Mouse (Mus musculus) kidney, postnatal 4 days (tissue): ENCODE measurements around the gene Fam187b.
"Not testable (repeated sequence)": the region's sequence is repeated elsewhere in the genome, so short reads cannot be mapped to it uniquely, and the experiment has no call there.

ENCODE experiments used
- DNase-seq, 2 experiments: peaks; one replicate each; pipeline ENCODE4 v3.0.0; 2021; ENCODE audit warnings: mixed read lengths in 2 of 2

Gene Fam187b

DNA sequence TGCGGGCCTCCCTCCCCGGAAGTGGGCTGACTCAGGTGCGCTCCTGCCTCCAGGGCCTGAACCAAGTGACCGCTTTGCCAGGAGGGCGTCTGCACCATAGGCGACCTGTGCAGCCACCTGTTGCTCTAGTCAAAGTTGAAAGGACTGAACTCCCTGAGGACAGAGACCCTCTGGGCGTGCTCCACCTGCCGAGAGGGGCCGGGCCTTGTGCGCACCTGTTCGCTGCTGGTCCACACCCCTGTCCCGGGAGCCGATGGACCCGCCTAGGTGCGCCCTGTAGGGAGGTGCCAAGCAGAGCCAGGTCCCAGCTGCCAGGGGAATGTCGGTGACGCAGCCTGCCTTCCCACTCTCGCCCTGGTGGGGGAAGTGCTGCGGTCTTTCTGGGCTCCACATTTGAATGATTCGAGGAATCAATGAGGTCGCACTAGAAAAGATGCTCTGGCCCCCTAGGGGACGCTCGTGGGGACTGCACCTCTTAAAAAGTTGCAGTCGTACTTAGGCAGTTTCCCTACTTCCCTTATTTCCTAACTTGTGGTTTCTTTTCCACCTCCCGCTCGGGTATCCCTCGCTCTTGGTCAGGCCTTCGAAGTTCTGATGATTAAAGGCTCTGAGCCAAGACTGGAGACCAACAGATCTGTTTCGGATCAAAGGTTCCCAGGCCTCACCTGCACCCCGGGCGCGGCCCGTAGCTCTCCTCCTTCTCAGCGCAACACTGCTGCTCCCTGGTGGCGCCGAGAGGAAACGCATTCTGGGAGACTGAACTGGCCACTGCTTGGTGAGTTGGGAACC lies at the start of gene Fam187b:
Gene Fam187b (plus strand): TSS at position 290 of the 789 bp plus-strand sequence.
- peak; percentile 93 to 95 for DNase-seq

DNA sequence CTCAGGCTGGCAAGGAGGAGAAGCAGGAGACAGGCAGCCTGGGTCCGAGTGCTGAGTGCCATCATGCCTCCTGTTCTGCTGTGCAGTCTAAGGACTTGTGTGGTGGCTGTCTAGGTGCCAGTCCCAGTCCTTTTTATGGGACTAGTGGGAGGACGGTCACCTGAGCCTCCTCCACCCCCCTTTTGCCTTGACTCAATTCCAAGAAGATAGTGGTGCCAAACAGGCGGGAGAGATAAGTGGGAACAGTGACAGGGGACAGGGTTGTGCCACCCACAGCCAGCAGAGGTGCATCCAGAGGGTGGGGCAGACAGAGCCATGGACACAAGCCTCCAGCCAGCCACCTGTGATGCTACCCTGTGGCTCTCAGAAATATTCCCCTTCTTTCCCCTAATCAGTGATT lies 49.5 kb upstream of the Fam187b start:
- DNase-seq: no peak

DNA sequence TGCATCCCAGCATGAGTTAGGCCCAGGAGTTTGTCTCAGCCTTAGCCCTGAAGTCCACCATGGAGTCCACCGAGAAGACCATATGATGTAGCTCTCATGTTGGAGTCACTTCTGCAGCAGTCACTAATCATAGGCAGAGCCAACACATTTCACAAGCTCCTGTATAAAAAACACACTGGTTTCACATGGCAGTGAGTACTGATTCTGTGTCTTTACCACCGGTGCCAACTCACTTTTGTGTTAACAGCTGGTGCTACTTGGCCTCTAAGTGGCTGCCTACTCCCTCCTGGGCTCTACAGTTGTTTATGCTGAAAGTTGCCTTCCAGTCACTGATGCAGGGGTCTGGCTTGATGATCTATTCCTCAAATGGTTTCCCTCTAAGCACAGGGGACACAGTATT lies 49.0 kb upstream of the Fam187b start, which contains the start of gene Hamp2:
Gene Hamp2 (minus strand): TSS at position 101 of the 400 bp plus-strand sequence.
- DNase-seq: not testable (repeated sequence)

DNA sequence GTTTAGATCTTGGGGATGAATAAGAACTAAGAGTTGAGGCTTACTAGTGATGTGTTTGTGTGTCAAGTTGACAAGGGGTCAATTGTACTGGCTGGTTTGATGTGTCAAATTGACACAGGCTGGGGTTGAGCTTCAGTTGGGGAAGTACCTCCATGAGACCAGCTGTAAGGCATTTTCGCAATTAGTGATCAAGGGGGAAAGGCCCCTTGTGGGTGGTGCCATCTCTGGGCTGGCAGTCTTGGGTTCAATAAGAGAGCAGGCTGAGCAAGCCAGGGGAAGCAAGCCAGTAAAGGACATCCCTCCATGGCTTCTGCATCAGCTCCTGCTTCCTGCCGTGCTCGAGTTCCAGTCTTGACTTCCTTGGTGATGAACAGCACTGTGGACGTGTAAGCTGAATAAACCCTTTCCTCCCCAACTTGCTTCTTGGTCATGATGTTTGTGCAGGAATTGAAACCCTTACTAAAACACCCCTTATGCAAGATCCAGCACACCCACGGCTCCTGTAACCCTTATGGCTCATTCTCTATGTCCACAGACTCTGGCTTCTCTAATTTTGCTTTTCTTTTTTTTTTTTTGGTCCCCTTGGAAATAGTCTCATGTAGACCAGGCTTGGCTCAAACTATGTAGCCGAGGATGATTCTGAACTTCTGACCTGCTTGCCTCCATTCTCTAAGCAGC lies 38.0 kb upstream of the Fam187b start:
- not testable (repeated sequence) for DNase-seq

DNA sequence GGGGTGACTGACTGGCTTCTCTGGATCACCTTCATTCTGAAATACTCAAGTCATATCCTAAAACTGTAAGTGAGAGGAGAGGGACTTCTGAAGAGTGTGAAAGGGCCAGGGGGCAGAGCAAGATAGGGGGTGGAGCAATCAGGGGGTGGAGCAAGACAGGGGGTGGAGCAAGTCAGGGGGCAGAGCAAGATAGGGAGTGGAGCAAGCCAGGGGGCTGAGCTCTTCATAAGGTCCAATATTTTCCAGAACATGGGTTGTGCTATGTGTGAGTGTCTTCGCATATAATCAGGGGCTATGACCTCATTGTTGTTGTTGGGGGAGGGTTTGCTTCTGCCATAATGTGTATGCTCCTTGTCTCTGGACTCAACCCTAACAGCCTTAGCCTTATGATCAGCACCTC lies 33.5 kb upstream of the Fam187b start:
- DNase-seq: not testable (repeated sequence)

DNA sequence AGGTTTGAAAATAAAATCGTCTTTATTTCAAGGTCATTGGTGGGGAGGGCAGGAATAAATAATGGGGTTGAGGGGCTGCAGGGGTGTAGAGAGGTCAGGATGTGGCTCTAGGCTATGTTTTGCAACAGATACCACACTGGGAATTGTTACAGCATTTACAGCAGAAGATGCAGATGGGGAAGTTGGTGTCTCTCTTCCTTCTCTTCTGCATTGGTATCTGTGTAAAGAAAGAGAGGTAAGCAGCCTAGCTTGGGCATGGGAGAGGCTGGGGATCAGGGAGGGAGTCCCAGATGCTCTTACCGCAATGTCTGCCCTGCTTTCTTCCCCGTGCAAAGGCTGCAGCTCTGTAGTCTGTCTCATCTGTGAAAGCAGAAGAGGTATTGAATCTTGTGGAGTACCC lies 31.2 kb upstream of the Fam187b start:
- DNase-seq: not testable (repeated sequence)

DNA sequence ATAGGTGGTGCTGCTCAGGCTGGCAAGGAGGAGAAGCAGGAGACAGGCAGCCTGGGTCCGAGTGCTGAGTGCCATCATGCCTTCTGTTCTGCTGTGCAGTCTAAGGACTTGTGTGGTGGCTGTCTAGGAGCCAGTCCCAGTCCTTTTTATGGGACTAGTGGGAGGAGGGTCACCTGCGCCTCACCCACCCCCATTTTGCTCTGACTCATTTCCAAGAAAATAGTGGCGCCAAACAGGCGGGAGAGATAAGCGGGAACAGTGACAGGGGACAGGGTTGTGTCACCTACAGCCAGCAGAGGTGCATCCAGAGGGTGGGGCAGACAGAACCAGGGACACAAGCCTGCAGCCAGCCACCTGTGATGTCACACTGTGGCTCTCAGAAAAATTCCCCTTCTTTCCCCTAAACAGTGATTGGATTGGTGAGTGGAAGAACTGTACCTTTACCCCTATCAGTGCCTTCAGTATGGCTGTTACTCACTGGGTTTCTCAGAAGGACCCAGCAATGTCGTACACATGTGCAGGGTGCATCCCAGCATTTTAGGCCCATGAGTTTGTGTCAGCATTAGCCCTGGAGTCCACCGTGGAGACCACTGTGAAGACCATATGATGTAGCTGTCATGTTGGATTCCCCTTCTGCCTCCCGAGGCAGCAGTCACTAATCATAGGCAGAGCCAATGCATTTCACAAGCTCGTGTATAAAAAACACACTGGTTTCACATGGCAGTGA lies 29.5 kb upstream of the Fam187b start, which contains the start of gene Hamp:
Gene Hamp (minus strand): TSS at position 124 of the 727 bp plus-strand sequence.
- DNase-seq: no peak

DNA sequence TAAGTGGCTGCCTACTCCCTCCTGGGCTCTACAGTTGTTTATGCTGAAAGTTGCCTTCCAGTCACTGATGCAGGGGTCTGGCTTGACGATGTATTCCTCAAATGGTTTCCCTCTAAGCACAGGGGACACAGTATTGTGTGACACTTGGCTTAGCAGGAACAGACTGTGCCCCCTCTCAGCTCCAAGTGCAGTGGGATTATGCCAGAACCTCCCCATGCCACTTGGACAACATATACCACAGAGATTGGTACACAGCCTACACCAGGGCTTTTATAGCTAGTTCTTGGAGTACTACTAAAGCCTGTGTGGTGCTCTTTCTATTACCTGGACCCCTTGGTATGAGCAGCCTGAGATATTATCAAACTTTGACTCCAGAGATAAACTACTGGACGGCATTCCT lies 28.9 kb upstream of the Fam187b start:
- DNase-seq: not testable (repeated sequence)

DNA sequence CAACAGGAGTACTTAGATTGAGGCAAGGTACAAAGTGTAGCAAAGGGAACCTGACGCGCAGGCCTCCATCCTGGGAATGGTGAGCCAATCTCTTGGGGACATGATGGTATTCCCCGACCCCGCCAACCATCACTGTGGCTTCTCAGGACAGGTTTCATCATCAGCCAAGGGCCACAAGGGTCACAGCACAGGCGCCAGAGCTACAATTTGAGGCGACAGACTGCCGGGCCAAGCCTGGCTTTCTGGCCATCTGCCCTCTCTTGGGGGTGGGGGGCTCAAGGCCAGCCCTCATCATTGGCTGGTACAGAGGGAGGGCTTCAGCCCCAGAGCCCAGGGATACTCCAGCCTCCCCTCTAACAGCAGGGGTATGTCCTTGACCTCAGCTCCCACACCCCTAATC lies 28.1 kb upstream of the Fam187b start:
- not testable (repeated sequence) for DNase-seq

DNA sequence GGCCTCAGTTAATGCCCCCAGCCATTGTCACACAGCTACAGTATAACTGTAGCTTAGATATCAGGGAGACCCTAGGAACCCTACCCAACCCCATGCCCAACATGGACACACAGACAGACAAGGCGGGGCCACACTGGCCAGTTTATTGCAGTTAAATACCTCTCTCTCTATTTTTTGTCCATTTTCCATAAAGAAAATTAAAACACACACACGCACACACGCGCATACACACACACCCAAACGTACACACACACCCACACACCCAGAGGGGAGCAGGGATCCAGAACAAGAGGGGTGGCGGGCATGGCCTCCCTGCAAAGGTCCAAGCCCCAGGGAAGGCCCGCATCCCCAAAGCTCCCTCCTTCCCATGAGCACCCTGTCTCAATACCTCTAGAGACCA lies 27.7 kb upstream of the Fam187b start:
- DNase-seq: no peak

DNA sequence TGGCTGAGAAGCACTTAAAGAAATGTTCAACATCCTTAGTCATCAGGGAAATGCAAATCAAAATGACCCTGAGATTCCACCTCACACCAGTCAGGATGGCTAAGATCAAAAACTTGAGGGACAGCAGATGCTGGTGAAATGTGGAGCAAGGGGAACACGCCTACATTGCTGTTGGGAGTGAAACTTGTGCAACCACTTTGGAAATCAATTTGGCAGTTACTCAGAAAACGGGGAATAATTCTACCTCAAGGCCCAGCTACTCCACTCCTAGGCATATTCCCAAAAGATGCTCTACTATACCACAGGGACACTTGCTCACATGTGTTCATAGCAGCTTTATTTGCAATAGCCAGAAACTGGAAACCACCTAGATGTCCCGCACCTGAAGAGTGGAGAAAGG lies 23.7 kb upstream of the Fam187b start:
- not testable (repeated sequence) for DNase-seq

DNA sequence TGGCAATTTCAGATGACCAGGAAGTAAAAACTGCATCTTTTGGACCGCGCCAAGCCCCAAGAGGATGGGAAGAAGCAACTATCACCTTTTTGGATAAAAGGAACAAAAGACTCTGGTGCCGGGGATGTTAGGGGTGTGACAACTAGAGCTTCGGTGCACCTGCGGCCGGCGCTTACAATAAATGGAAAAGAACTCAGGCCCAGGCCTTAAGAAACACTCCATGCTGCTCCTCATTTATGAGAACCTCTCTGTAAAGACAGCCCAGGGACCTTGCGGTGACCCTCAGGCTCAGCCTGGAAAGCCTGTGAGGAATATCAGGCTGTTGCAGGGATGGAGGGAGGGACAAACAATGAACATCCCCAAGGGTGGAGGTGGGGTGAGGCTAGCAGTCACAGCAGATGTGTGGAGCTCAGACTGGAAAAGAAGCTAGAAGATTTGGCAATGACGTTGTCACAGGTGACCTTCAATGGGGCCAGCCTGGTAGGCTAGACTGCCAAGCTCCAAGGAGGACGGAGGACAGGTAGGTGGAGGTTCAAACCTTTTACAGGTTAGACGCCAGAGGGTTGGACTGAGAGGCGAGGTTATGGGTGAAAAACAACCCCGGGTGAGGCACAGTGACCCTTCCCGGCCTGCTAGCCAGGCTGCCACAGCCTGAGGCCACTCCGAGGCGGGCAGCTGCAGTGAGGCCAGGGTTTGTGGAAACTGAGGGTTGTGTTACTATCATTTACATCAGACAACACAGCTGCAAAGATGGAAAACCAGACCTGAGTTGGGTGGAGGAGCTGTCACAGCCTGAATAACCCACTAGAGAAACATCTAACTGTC lies 20.9 kb upstream of the Fam187b start:
- DNase-seq: no peak

DNA sequence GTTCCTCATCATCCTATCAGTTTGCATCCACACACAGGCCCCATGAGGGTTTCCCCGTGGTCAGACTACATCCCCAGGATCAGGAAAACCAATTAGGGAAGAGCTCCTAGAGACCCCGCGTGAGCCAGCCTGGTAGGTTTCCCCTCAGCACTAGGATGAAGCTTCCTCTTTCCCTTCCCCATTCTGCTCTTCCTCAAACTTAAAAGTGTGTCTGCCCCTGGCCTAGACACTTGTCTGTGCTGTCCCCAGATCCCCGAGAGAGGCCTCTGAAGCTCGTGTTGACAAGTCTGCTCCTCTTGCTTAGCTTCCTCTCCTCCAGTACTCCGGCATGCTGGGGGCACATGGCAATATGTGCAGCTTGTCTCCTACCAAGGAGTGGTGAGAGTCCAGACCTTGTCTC lies 20.1 kb upstream of the Fam187b start:
- DNase-seq: no peak

DNA sequence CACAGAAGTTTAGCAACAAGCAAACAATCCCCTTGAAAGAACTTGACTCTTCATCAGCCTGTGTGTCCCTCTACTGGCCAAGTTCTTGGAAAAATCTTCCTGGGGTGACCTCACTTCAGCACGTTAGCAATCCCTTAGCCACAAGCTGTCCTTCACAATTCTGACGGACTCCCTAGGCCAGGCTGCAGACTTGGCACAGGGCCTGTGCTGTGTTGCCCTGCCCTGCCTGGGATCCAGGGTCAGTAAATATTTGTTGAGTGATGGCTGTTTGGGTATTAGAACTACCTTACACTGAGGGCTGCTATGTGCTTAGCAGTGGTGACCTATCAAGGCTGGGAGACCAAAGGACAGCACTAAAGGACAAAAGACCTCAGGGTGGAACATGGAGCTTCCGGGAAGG lies 19.6 kb upstream of the Fam187b start:
- no peak for DNase-seq

DNA sequence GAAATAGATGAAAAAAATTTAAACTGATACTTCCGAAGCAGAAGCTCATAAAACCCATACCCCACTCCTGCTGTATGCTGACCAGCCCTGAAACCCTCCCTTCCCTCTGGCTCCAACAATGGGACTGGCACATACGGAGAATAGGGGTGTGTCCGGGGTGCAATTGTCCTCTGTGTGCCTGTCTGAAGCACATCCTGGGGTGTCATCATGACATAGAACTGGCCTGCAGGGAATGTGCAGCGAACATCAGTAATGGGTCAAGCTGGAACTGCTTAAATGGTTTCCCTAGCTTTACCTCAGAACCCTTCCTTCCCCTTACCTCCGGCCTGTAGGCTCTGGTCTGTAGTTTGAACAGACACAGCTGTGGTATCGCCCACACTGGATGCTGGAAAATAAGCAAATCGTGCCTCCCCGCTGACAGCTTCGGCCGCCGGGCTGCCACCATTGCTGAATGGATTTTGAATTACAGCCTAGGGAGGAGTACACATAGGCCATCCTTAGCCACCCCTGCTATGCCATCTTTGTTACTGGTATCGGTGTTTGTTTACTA lies 18.5 kb upstream of the Fam187b start:
- no peak for DNase-seq

DNA sequence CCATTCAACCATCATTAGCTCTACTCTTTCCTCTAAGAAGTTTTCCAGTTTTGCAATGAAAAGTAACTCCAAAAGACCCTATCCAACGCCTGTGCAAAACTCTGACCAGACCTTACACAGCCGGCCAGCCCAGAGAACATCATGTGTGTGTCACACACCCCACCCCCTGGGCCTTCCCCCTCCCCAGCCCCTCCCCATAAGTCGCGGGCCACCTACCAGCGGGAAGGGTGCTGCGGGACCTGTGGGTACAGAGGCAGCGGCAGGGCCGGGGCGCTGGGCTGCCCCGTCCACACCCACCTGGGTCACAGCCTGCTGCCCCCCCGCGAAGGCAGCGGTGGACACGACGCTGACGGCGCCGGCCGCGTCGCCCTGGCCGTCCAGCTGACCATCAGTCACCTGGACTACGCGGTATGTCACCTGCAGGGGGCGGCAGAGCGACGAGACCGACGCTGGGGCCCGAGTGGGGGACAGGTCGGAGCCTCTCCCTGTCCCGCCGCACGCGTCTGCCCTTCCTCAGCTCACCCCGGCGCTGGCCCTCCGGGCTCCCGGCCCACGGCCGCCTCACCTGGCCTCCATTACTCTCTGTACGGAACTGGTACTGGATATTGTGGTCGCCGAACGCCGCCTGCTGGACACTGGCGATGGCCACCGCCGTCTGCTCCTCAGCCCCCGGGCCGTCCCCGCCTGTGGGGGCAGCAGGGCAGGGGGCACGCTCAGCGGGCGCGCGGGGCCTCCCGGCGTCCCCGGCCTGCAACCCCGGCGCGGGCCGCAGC lies 17.8 kb upstream of the Fam187b start:
- peak; percentile 95 to 96 for DNase-seq

DNA sequence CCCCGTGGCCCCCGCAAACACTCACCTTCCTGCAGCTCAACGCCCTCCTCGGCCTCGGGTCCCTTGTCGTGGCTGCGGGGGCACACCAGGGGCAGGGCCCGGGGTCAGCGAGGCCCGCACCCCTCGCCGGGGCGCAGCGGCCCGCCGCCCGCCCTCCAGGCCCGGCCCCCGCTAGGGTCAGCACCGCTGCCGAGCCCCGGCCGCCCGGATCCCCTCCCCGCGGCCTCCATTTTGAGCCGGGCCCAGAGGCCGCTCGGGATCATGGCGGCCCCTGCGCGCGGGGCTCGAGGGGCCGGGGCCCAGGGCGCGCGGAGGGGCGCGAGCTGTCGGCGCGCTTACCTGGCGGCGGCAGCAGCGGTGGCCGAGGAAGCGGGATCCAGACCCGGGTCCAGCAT lies 17.2 kb upstream of the Fam187b start:
- peak; percentile 56 to 79 for DNase-seq

DNA sequence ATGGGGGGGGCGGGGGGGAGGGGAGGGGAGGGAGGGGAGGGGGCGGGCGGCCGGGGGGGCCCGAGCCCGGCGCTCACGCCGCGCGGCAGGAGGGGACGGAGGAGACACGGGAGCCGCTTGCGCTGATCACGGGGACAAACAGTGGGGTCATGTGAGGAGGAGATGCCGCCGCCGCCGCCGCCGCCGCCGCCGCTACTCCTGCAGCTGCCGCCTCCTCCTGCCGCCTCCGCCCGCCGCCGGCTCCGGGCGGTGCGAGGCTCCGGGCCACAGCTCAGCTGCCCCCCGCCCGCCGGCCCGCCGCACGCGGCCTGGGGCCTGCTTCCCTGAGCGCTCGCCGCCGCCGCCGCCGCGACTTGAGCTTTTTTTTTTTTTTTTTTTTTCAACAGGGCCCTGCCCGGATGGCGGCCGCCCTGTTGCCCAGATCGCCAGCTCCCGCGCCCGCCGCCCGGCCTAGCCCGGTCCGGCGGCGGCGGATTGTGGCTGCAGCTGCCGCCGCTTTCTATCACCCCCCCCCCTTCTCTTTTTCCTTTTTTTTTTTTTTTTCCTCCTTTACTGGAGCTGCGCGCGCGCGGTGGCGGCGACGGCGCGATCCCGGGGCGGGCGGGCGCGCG lies 16.7 kb upstream of the Fam187b start, which contains the start of gene Usf2:
Gene Usf2 (minus strand): TSS at position 48 of the 611 bp plus-strand sequence.
- DNase-seq: peak; percentile 83 to 91

DNA sequence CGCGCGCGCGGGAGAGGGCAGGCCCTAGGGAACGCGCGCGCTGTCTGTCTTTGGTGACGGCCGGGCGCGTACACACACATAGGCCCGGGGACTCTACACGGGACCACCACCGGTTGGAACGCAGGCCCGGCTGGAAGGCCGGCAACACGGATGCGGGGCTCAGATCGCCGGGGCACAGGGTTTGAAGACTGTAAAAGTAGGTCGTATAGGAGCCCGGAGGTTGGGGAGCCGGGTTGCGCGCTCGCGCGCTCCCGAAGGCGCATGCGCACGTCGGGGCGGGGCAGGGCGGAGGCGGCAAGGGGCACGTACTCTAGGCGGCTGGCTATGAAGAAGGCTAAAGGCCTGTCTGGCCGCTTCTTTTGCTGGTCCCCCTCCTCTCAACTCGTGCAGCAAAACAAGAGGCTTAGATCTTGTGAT lies 16.2 kb upstream of the Fam187b start:
- peak; percentile 92 to 95 for DNase-seq

DNA sequence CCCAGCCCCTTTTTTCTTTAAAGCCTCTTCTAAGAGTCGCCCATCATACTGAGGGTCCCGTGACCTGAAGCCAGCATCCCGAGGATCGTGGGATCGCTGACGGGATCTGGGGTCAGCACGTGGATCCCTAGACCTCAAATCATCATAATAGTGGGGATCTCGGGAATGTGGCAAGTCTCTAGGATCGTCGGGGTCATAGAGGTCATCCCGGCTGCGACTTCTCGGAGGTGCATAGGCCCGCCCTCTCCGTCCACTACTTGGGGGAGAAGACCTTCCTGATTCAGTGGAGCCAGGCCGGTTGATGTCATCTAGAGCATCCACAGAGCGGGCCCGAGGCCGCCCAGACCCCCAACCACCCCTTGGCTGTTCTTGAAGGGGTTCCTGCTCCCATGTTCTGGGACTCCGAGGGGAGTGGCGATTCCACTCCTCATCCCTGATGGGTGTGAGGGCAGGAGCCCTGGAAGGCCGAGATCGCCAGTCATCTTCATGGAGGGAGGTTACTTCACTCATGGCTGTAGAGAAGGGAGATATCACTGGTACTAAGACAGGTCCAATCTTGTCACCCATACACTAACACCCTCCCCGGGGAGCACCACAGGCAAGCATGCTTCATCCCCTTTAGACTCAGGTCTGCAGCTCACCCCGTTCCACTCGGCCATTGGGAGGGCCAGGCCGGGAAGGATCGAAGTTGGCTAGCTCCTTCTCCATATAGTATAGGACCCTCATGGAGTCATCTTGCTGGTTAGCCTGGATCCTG lies 15.3 kb upstream of the Fam187b start:
- no peak for DNase-seq
